Mouse (Mus musculus) forebrain, embryonic 16.5 days (tissue): ENCODE results near the gene Tbx3. TPM values are rescaled to one million over a fixed set of nuclear protein-coding genes. Genes with fewer than 3 reads are reported as not detected.

Source experiments
- ATAC-seq: fragments of 200-750 bp; cut with Nextera tagmentation; 2 replicates; pipeline ENCODE4 v1.8.0; 2017; ENCODE audit warnings: mild to moderate bottlenecking, moderate library complexity
- H3K27ac ChIP-seq: fragments of 300-500 bp; sonication (generic); 2 replicates; pipeline ENCODE4 v1.5.1; 2014; ENCODE audit warnings: low read length, control low read depth
- H3K27me3 ChIP-seq: fragments of 300-500 bp; sonication (generic); replicated peaks from 2 replicates; pipeline ENCODE4 v1.6.1; 2014; ENCODE audit warnings: low read length; ENCODE audit not compliant: control insufficient read depth, insufficient read depth
- H3K36me3 ChIP-seq: fragments of 300-500 bp; sonication (generic); 2 replicates; pipeline ENCODE4 v1.6.1; 2014; ENCODE audit not compliant: control insufficient read depth, insufficient read depth
- H3K4me1 ChIP-seq: fragments of 300-500 bp; sonication (generic); replicated peaks from 2 replicates; pipeline ENCODE4 v1.6.1; 2014; ENCODE audit warnings: low read length; ENCODE audit not compliant: control insufficient read depth, insufficient read depth
- H3K4me2 ChIP-seq: fragments of 300-500 bp; sonication (generic); 2 replicates; pipeline ENCODE4 v1.6.1; 2014; ENCODE audit warnings: mild to moderate bottlenecking, low read length, control low read depth
- H3K4me3 ChIP-seq: fragments of 300-500 bp; sonication (generic); replicated peaks from 2 replicates; pipeline ENCODE4 v1.5.1; 2014; ENCODE audit warnings: mild to moderate bottlenecking, low read length, control low read depth
- H3K9ac ChIP-seq: fragments of 300-500 bp; sonication (generic); replicated peaks from 2 replicates; pipeline ENCODE4 v1.6.1; 2014; ENCODE audit warnings: low read depth, low read length, control low read depth
- H3K9me3 ChIP-seq: fragments of 300-500 bp; sonication (generic); 2 replicates; pipeline ENCODE4 v1.6.1; 2016; ENCODE audit warnings: low read length; ENCODE audit not compliant: control insufficient read depth
- WGBS: fragments of 180-500 bp; shearing (Covaris S2); extraction: QIAGEN DNeasy Blood & Tissue Kit; methylation state at CpG from one replicate; pipeline ENCODE4 v1.1.7; 2014; 5-methylcytosine and 5-hydroxymethylcytosine counted together
- polyA plus RNA-seq: library from polyadenylated mRNA; unstranded; fragments of >200 nt; fragmentation: Nextera tagmentation; extraction: Ambion mirVana; gene quantifications from 2 replicates; pipeline ENCODE4 v1.2.1, GENCODE M21; 2015

Tbx3 gene
- polyA plus RNA-seq, 1 experiment from 2014 or later = 3.0 TPM

DNA sequence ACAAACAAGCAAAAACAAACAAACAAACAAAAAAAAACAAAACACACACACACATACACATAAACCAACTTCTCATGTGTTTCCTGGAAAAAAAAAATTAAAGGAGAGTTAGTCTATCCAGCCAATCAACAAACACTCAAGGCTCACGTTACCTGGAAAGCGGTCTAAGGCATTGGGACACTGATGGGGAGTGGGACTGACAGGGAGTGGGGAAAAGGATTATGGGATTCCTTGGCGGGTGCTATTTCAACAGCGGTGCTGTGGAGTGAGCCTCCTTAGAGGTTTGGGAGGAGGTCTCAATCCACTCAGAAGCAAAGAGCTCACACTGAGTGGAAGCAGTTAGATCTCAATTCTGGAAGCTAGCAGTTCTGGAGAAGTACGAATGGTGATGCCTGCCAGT, 12.1 kb upstream of the Tbx3 start:
- peaks cover 3% of the 10 kb centered on the region; the same call in 1 of the 2 replicates for H3K4me1 ChIP-seq
- no peaks in the 10 kb centered on the region for H3K36me3 ChIP-seq
- no peak for ATAC-seq
- no peak overlapping the region for H3K9ac ChIP-seq
- no peak overlapping the region for H3K4me2 ChIP-seq
- peaks cover 76% of the 10 kb centered on the region for H3K27me3 ChIP-seq
- no peak overlapping the region for H3K27ac ChIP-seq
- 1% methylated on average over 5 of the region's 5 CpGs for WGBS
- no peaks in the 10 kb centered on the region for H3K9me3 ChIP-seq
- H3K4me3 ChIP-seq = no peak overlapping the region

DNA sequence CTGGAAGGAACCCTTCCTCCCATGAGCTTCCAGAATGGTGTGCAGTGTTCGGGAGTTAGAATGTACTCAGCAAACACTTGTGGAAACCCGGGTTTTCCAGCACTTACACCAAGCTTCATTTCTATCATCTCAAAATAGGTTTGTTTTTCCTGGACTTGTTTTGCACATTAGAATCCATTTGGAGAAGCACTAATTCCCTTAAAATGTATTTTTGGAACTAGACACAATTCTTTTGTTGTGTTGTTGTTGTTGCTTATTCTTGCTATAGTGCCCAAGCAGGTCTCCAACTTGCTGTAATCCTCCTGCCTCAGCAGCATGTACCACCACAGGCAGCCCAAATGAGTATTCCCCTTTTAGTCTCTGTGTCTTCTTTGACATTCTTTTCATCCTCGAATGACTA, 11.4 kb upstream of the Tbx3 start:
- Histone ChIP-seq H3K4me1 (peaks cover 3% of the 10 kb centered on the region; the same call in 1 of the 2 replicates), H3K4me2 (no peak overlapping the region), H3K9ac (no peak overlapping the region), H3K27me3 (peaks cover 79% of the 10 kb centered on the region), H3K4me3 (no peak overlapping the region), H3K9me3 (no peaks in the 10 kb centered on the region), H3K36me3 (no peaks in the 10 kb centered on the region), H3K27ac (no peak overlapping the region)
- no peak for ATAC-seq
- 3% methylated on average over 3 of the region's 3 CpGs for WGBS

- no peak overlapping the region for H3K4me2 ChIP-seq
- WGBS = 1% methylated on average over 24 of the region's 25 CpGs
- H3K27ac ChIP-seq = no peak overlapping the region
- H3K36me3 ChIP-seq = no peaks in the 10 kb centered on the region
- no peaks in the 10 kb centered on the region for H3K9me3 ChIP-seq
- no peak for ATAC-seq
- no peak overlapping the region for H3K9ac ChIP-seq
- H3K4me1 ChIP-seq = peaks cover 3% of the 10 kb centered on the region; the same call in 1 of the 2 replicates
- H3K27me3 ChIP-seq = peaks cover 81% of the 10 kb centered on the region
- no peak overlapping the region for H3K4me3 ChIP-seq
Measured at GRCm38 (mm10) chr5:119660526-119661410, 9.7 kb upstream of the Tbx3 start.

DNA sequence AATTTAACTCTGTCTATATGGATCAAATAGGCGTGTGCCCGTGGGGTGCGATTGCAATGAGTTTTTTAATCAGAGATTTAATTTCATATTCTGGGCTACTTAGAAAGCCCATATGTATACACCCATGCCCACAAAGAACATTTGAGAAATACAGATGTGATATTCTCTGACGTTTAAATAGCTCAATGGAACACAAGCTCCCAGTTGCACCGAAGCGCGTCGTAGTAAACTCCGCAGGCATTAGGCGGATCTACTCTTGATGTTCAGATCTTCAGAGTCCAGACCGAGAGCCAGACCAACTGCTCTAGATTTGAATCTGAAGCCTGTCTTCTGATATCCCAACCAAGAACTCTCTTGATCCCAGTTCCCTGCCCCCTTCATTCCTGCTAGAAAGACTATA, 9.0 kb upstream of the Tbx3 start:
- H3K4me2 ChIP-seq = no peak overlapping the region
- peaks cover 81% of the 10 kb centered on the region for H3K27me3 ChIP-seq
- no peaks in the 10 kb centered on the region for H3K9me3 ChIP-seq
- ATAC-seq = no peak
- peaks cover 3% of the 10 kb centered on the region; the same call in 1 of the 2 replicates for H3K4me1 ChIP-seq
- H3K36me3 ChIP-seq = no peaks in the 10 kb centered on the region
- no peak overlapping the region for H3K27ac ChIP-seq
- no peak overlapping the region for H3K4me3 ChIP-seq
- WGBS = 2% methylated on average over 11 of the region's 11 CpGs
- H3K9ac ChIP-seq = no peak overlapping the region

DNA sequence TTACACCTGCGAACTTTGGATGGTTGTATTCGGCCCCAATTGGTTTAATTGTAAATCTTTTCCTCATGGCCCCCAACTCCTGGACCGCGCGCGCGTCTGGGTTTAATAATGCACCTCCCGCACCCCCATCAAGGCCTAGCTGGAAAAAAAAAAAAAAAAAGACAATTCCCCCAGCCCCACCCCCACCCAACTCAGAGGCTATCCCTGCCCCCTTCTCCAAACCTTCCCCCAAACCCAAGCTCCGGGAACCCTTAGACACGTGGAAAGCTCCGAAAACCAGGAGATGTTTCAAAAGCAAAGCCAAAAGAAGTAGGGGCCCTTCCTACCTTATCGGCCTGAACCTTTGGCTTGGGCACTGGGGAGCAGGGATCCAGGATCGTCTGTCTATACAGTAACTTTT, 8.1 kb upstream of the Tbx3 start:
- H3K27me3 ChIP-seq = peaks cover 86% of the 10 kb centered on the region
- H3K4me2 ChIP-seq = no peak overlapping the region
- H3K9ac ChIP-seq = no peak overlapping the region
- no peaks in the 10 kb centered on the region for H3K9me3 ChIP-seq
- no peaks in the 10 kb centered on the region for H3K36me3 ChIP-seq
- ATAC-seq = no peak
- no peaks in the 10 kb centered on the region for H3K4me1 ChIP-seq
- WGBS = under 1% methylated on average over 13 of the region's 13 CpGs
- H3K27ac ChIP-seq = no peak overlapping the region
- no peak overlapping the region for H3K4me3 ChIP-seq

DNA sequence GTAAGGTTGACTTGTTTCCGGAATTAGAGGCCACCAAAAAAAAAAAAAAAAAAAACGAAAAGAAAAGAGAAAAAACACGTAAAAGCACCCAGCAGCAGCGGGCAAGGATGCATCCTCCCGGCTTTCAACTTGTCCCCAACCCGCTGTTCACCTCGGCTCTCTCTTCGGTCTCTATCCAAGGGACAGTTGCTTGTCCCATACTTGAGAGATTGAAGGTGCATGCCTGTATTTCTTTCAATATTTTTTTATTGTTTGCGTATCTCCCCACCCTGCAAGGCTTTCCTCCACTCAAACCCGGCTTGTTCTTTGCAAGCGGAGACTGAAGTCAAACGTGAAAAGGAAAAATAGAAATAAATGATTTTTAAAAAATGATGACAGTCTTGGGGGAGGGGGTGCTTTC, 7.7 kb upstream of the Tbx3 start:
- Histone ChIP-seq H3K9ac (no peak overlapping the region), H3K27me3 (peaks cover 86% of the 10 kb centered on the region), H3K4me1 (no peaks in the 10 kb centered on the region), H3K9me3 (no peaks in the 10 kb centered on the region), H3K4me3 (no peak overlapping the region), H3K27ac (no peak overlapping the region), H3K4me2 (no peak overlapping the region), H3K36me3 (no peaks in the 10 kb centered on the region)
- ATAC-seq = no peak
- 0% methylated on average over 11 of the region's 12 CpGs for WGBS

- Histone ChIP-seq H3K4me3 (no peak overlapping the region), H3K27me3 (peaks cover 86% of the 10 kb centered on the region), H3K4me1 (no peaks in the 10 kb centered on the region), H3K36me3 (no peaks in the 10 kb centered on the region), H3K9me3 (no peaks in the 10 kb centered on the region), H3K27ac (no peak overlapping the region), H3K9ac (no peak overlapping the region), H3K4me2 (no peak overlapping the region)
- 1% methylated on average over 15 of the region's 15 CpGs for WGBS
- no peak for ATAC-seq
Measured at GRCm38 (mm10) chr5:119663241-119663640, 7.2 kb upstream of the Tbx3 start.

GRCm38 (mm10) chr5:119663747-119664146, 6.7 kb upstream of the Tbx3 start:
- Histone ChIP-seq H3K36me3 (no peaks in the 10 kb centered on the region), H3K27ac (no peak overlapping the region), H3K9me3 (no peaks in the 10 kb centered on the region), H3K9ac (no peak overlapping the region), H3K4me2 (no peak overlapping the region), H3K4me1 (no peaks in the 10 kb centered on the region), H3K27me3 (peaks cover 86% of the 10 kb centered on the region), H3K4me3 (no peak overlapping the region)
- WGBS = 2% methylated on average over 5 of the region's 5 CpGs
- no peak for ATAC-seq

DNA sequence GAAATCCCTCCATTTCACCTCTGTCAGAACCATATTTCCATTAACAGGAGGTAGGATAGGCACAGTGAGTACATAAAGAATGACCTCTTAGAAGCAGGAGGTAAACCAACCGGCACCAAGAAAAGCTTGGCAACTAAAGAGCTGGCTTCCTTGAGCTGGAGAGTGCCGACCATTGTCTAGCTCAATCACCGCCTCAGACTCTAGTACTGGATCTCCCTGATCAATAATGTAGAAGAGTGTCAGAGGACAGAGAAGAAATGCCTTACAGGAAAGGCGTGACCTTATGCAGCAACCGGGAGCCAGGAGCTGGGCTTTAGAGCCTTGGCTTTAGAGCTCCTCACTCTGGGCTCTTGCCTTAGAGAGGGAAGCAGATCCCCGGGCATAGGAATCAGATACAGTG, 4.7 kb upstream of the Tbx3 start:
- Histone ChIP-seq H3K27ac (no peak overlapping the region), H3K4me3 (no peak overlapping the region), H3K9ac (no peak overlapping the region), H3K9me3 (no peaks in the 10 kb centered on the region), H3K27me3 (peaks cover 81% of the 10 kb centered on the region), H3K4me2 (no peak overlapping the region), H3K36me3 (no peaks in the 10 kb centered on the region), H3K4me1 (peaks cover 7% of the 10 kb centered on the region)
- WGBS = 2% methylated on average over 6 of the region's 6 CpGs
- ATAC-seq = no peak
